Mouse (Mus musculus) heart, embryonic 15.5 days (tissue): ENCODE measurements around the gene Nudt15. TPM values are rescaled to one million over a fixed set of nuclear protein-coding genes. Genes with fewer than 3 reads are reported as not detected.

ENCODE experiments used
- ATAC-seq: fragments of 200-750 bp; cut with Nextera tagmentation; replicated peaks from 2 replicates; pipeline ENCODE4 v1.8.0; 2017; ENCODE audit warnings: low read depth, moderate TSS enrichment; ENCODE audit not compliant: insufficient number of reproducible peaks, insufficient read depth, low FRiP score
- H3K27ac ChIP-seq: fragments of 300-500 bp; sonication (generic); 2 replicates; pipeline ENCODE4 v1.5.1; 2015; ENCODE audit warnings: mild to moderate bottlenecking, inconsistent platforms
- H3K27me3 ChIP-seq: fragments of 300-500 bp; sonication (generic); 2 replicates; pipeline ENCODE4 v1.6.1; 2015; ENCODE audit warnings: inconsistent platforms
- H3K36me3 ChIP-seq: fragments of 300-500 bp; sonication (generic); 2 replicates; pipeline ENCODE4 v1.6.1; 2015; ENCODE audit warnings: mild to moderate bottlenecking, inconsistent platforms
- H3K4me1 ChIP-seq: fragments of 300-500 bp; sonication (generic); replicated peaks from 2 replicates; pipeline ENCODE4 v1.6.1; 2015; ENCODE audit warnings: inconsistent platforms
- H3K4me2 ChIP-seq: fragments of 300-500 bp; sonication (generic); 2 replicates; pipeline ENCODE4 v1.6.1; 2015; ENCODE audit warnings: inconsistent platforms, mild to moderate bottlenecking, moderate library complexity
- H3K4me3 ChIP-seq: fragments of 300-500 bp; sonication (generic); 2 replicates; pipeline ENCODE4 v1.5.1; 2015; ENCODE audit warnings: mild to moderate bottlenecking, inconsistent platforms
- H3K9ac ChIP-seq: fragments of 300-500 bp; sonication (generic); 2 replicates; pipeline ENCODE4 v1.6.1; 2015; ENCODE audit warnings: mild to moderate bottlenecking, inconsistent platforms
- H3K9me3 ChIP-seq: fragments of 300-500 bp; sonication (generic); replicated peaks from 2 replicates; pipeline ENCODE4 v1.6.1; 2016; ENCODE audit warnings: inconsistent platforms
- WGBS: fragments of 180-500 bp; shearing (Covaris S2); methylation state at CpG from one replicate; pipeline ENCODE4 v1.1.7; 2015; ENCODE audit warnings: mixed read lengths; 5-methylcytosine and 5-hydroxymethylcytosine counted together
- polyA plus RNA-seq: library from polyadenylated mRNA; unstranded; fragments of >200 nt; fragmentation: Nextera tagmentation; extraction: Ambion mirVana; gene quantifications from 2 replicates; pipeline ENCODE4 v1.2.1, GENCODE M21; 2015

Nudt15 gene
- polyA plus RNA-seq, 1 experiment from 2014 or later, result 4.2 TPM

DNA sequence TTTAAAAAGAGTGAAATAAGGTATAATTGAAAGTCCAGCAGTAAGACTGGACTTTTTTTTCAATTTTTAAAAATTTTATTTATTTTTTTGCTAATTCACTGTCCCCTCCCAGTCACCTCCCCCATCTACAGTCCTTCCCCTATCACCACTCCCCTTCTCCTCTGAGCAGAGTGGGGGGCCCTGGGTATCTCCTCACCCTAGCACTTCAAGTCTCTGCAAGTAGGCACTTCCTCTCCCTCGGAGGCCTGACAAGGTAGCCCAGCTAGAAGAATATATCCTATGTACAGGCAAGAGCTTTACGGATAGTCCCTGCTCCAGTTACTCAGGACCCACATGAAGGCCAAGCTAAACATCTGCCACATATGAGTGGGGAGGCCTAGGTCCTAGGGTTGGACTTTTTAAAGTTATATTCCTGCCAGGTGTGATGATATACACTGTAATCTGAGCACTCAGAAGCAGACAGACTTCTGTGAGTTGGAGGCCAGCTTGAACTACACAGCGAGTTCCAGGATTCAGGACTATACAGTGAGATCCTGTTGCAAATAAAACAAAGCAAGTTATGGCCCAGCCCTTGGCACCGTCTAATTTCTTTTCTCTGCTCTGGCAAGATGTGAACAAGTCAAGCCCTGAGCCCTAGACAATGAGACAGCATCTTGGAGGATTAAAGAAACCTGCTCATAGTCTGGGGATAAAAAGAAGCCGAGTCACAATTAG lies 64.4 kb downstream of the Nudt15 start:
- peaks cover 5% of the 10 kb centered on the region; the same call in 1 of the 2 replicates for H3K4me1 ChIP-seq
- no peak overlapping the region for H3K9ac ChIP-seq
- H3K4me3 ChIP-seq, result no peak overlapping the region
- no peaks in the 10 kb centered on the region for H3K36me3 ChIP-seq
- H3K4me2 ChIP-seq, result no peak overlapping the region
- no peaks in the 10 kb centered on the region for H3K9me3 ChIP-seq
- no peak overlapping the region for H3K27ac ChIP-seq
- WGBS, result 72% methylated on average over 5 of the region's 5 CpGs
- no peaks in the 10 kb centered on the region for H3K27me3 ChIP-seq
- ATAC-seq, result no peak

- Histone ChIP-seq H3K27ac (no peak overlapping the region), H3K4me2 (no peak overlapping the region), H3K27me3 (no peaks in the 10 kb centered on the region), H3K36me3 (no peaks in the 10 kb centered on the region), H3K9me3 (no peaks in the 10 kb centered on the region), H3K4me1 (peaks cover 12% of the 10 kb centered on the region), H3K4me3 (no peak overlapping the region), H3K9ac (no peak overlapping the region)
- WGBS, result 63% methylated on average over 1 of the region's 1 CpGs
- ATAC-seq, result no peak
These were observed 68.3 kb downstream of the Nudt15 start for GRCm38 (mm10) chr14:73479771-73480170.

DNA sequence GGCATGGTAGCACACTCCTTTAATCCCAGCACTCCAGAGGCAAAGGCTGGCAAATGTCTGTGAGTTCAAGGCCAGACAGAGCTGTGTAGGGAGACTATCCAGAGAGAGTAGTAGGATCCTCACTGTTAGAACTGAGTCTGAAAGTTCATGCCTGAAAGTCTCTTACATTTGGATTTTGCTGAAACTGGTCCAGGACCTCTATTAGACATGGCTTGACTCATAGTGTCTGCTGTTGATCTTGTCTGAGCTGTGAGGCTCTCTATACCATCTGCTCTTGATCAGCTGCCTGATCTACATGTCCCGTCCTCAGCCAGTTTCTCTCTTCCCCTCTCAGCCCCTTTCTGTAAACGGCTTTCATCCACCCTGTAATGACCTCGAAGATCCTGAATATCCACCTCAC lies 69.7 kb downstream of the Nudt15 start:
- Histone ChIP-seq H3K27me3 (no peaks in the 10 kb centered on the region), H3K4me2 (no peak overlapping the region), H3K4me3 (no peak overlapping the region), H3K9me3 (no peaks in the 10 kb centered on the region), H3K9ac (no peak overlapping the region), H3K27ac (no peak overlapping the region), H3K4me1 (peaks cover 19% of the 10 kb centered on the region), H3K36me3 (no peaks in the 10 kb centered on the region)
- ATAC-seq, result no peak
- 79% methylated on average over 3 of the region's 3 CpGs for WGBS

DNA sequence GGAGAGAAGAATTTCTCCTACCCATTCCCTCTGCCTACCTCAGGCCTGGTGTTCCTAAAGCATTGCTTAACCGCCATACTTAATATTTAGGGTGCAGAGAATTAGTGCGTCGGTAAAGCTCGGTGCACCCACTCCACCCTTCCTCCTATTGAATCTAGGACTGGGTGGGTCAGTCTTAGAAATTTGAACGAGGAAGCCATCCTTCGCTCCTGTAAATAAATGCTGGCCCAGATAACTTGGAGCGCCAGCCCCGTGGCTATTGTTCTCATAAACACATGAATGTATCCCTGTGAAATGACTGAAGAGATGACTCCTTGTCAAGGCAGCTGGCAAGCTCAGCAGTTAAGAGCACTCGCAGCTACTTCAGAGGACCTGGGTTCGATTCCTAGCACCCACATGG lies 71.0 kb downstream of the Nudt15 start:
- no peaks in the 10 kb centered on the region for H3K9me3 ChIP-seq
- no peaks in the 10 kb centered on the region for H3K27me3 ChIP-seq
- WGBS, result 93% methylated on average over 10 of the region's 10 CpGs
- H3K9ac ChIP-seq, result no peak overlapping the region
- peaks cover 19% of the 10 kb centered on the region for H3K4me1 ChIP-seq
- ATAC-seq, result no peak
- H3K4me3 ChIP-seq, result no peak overlapping the region
- H3K36me3 ChIP-seq, result no peaks in the 10 kb centered on the region
- H3K27ac ChIP-seq, result no peak overlapping the region
- H3K4me2 ChIP-seq, result no peak overlapping the region

- Histone ChIP-seq H3K4me2 (no peak overlapping the region), H3K9me3 (no peaks in the 10 kb centered on the region), H3K4me3 (no peak overlapping the region), H3K27me3 (no peaks in the 10 kb centered on the region), H3K27ac (no peak overlapping the region), H3K9ac (no peak overlapping the region), H3K36me3 (no peaks in the 10 kb centered on the region), H3K4me1 (peaks cover 15% of the 10 kb centered on the region)
- 83% methylated on average over 8 of the region's 8 CpGs for WGBS
- ATAC-seq, result no peak
These were observed 71.6 kb downstream of the Nudt15 start for GRCm38 (mm10) chr14:73476361-73476934.

GRCm38 (mm10) chr14:73475506-73475905 lies 72.5 kb downstream of the Nudt15 start:
- H3K4me3 ChIP-seq, result no peak overlapping the region
- H3K36me3 ChIP-seq, result no peaks in the 10 kb centered on the region
- WGBS, result 58% methylated on average over 7 of the region's 7 CpGs
- H3K9ac ChIP-seq, result no peak overlapping the region
- ATAC-seq, result no peak
- H3K27ac ChIP-seq, result no peak overlapping the region
- no peak overlapping the region for H3K4me2 ChIP-seq
- no peaks in the 10 kb centered on the region for H3K27me3 ChIP-seq
- no peaks in the 10 kb centered on the region for H3K9me3 ChIP-seq
- peaks cover 15% of the 10 kb centered on the region for H3K4me1 ChIP-seq

DNA sequence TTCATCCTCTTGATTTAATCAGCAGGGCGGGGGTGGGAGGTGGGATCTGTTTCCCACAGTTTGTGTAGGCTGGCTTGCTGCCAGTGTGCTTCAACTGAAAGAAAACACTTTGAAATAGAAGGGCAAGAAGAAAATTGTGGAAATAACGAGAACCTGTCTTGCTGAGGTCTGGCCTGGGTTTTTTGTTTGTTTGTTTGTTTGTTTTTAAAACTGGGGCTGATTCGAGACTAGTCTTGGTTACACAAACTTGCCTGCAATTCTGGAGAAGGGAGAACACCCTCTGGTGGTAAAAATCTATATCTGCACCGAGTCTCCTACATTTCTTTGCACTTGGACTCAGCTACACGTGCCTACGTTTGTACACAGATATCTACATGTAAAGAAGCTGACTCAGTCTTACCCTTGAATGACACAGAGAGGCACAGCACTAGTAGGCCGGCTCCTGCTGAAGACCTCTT lies 73.4 kb downstream of the Nudt15 start:
- peak overlapping the region; percentile 49 for H3K27ac ChIP-seq
- no peak for ATAC-seq
- 12% methylated on average over 7 of the region's 7 CpGs for WGBS
- H3K9ac ChIP-seq, result no peak overlapping the region
- H3K27me3 ChIP-seq, result no peaks in the 10 kb centered on the region
- no peak overlapping the region; the same call in 1 of the 2 replicates for H3K4me3 ChIP-seq
- no peaks in the 10 kb centered on the region for H3K36me3 ChIP-seq
- H3K9me3 ChIP-seq, result no peaks in the 10 kb centered on the region
- peak overlapping the region; percentile 19; the same call in 1 of the 2 replicates for H3K4me2 ChIP-seq
- H3K4me1 ChIP-seq, result peaks cover 15% of the 10 kb centered on the region

DNA sequence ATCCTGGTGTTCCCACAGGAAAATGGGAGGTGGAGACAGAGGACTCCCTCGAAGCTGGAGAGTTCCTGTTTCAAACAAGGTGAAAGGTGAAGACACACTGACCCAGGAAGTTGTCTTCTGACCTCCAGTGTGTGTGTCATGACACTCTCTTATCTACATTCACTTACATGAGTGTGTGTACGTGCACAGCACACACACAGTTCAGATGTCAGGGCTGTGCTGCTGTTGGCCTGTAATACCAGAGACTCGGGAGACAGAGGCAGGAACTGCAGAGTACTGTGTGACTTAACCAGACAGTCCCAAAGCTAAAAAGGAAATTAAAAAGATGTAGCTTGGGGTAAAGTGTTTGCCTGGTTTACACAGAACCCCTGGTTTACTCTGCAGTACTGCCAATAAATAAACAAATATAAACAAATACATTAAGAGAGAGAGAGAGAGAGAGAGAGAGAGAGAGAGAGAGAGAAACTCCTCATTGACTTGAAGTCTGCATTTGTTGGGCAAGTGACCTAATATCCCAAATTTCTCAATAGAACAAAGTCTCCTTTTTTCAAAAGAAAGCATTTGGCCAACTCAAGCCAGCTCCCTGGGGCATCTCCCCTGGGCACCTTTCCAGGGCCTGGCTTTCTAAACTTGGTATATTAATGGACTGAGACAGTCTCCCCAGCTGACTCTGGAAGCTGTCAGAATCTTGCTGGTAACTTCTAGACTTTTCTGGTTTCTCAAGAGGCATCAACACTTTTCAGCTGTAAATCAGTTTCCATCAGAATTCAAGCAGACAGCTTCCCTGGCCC lies 74.2 kb downstream of the Nudt15 start:
- Histone ChIP-seq H3K9me3 (no peaks in the 10 kb centered on the region), H3K36me3 (no peaks in the 10 kb centered on the region), H3K4me3 (no peak overlapping the region), H3K4me2 (0 out of 2 replicates have a peak overlapping the region, but pooled peaks have one; percentile 19), H3K4me1 (peaks cover 15% of the 10 kb centered on the region), H3K9ac (no peak overlapping the region), H3K27ac (peak overlapping the region; percentile 49), H3K27me3 (no peaks in the 10 kb centered on the region)
- ATAC-seq, result no peak
- 38% methylated on average over 3 of the region's 3 CpGs for WGBS

DNA sequence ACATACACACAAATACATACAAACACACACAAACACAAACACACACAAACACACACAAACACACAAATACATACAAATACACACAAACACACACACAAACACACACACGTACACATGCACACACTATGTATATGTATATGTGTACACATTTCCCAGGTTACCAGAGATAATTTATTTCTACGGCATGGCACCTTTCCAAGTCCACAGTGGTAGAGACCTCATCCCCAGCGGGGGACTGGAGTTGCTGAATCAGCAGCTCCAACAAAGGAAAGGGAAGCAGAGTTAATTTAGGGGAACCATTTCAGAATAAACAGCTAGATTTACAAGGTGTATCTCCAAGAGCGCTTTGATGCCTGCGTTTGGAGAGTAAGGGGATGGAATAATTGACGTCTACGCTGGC lies 75.8 kb downstream of the Nudt15 start:
- Histone ChIP-seq H3K4me3 (no peak overlapping the region), H3K4me1 (peaks cover 15% of the 10 kb centered on the region), H3K36me3 (no peaks in the 10 kb centered on the region), H3K27ac (no peak overlapping the region), H3K9ac (no peak overlapping the region), H3K9me3 (no peaks in the 10 kb centered on the region), H3K27me3 (no peaks in the 10 kb centered on the region), H3K4me2 (no peak overlapping the region)
- ATAC-seq, result no peak
- WGBS, result 68% methylated on average over 7 of the region's 7 CpGs

DNA sequence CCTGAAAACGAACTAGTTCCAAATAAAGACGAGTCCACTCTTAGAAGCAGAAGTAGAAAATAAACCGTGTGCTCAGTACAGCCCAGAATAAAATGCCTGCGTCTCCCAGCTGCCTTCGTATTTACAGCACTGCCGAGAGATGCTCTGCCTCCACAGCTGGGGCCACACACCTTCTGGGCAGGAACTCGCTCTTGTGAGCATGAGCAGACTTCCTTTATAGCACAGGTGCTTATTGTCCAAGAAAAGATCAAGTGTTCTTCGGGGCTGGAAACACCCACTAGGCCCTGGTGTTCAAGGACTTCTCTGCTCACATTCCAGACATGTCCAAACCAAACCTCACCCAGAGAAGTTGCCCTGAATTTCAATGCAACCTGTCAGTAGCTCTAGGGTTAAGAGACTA lies 77.4 kb downstream of the Nudt15 start:
- WGBS, result 61% methylated on average over 8 of the region's 8 CpGs
- Histone ChIP-seq H3K9ac (no peak overlapping the region), H3K9me3 (no peaks in the 10 kb centered on the region), H3K4me1 (peaks cover 15% of the 10 kb centered on the region), H3K4me3 (no peak overlapping the region), H3K27me3 (no peaks in the 10 kb centered on the region), H3K27ac (no peak overlapping the region), H3K36me3 (no peaks in the 10 kb centered on the region), H3K4me2 (no peak overlapping the region)
- ATAC-seq, result no peak

GRCm38 (mm10) chr14:73469506-73469905 lies 78.5 kb downstream of the Nudt15 start:
- H3K9me3 ChIP-seq, result no peaks in the 10 kb centered on the region
- ATAC-seq, result no peak

More at GRCm38 (mm10) chr14:73469506-73469905, 78.5 kb downstream of the Nudt15 start:
- 80% methylated on average over 7 of the region's 7 CpGs for WGBS
- Histone ChIP-seq H3K36me3 (no peaks in the 10 kb centered on the region), H3K4me1 (peaks cover 6% of the 10 kb centered on the region), H3K27me3 (no peaks in the 10 kb centered on the region), H3K4me3 (no peak overlapping the region), H3K9ac (no peak overlapping the region), H3K4me2 (no peak overlapping the region), H3K27ac (no peak overlapping the region)
